Mouse (Mus musculus) ovary, adult 2 months (tissue): ENCODE measurements around the gene Ckap4. TPM values are rescaled to one million over a fixed set of nuclear protein-coding genes. Genes with fewer than 3 reads are reported as not detected.

Experiments used
- polyA plus RNA-seq: library from polyadenylated mRNA; depleted of rRNA; stranded (reverse); fragments of >200 nt; gene quantifications from 2 replicates; pipeline ENCODE4 v1.2.3, GENCODE M21; 2012; rRNA removed

Gene Ckap4
- polyA plus RNA-seq = 116 and 150 TPM in 2 replicates

DNA sequence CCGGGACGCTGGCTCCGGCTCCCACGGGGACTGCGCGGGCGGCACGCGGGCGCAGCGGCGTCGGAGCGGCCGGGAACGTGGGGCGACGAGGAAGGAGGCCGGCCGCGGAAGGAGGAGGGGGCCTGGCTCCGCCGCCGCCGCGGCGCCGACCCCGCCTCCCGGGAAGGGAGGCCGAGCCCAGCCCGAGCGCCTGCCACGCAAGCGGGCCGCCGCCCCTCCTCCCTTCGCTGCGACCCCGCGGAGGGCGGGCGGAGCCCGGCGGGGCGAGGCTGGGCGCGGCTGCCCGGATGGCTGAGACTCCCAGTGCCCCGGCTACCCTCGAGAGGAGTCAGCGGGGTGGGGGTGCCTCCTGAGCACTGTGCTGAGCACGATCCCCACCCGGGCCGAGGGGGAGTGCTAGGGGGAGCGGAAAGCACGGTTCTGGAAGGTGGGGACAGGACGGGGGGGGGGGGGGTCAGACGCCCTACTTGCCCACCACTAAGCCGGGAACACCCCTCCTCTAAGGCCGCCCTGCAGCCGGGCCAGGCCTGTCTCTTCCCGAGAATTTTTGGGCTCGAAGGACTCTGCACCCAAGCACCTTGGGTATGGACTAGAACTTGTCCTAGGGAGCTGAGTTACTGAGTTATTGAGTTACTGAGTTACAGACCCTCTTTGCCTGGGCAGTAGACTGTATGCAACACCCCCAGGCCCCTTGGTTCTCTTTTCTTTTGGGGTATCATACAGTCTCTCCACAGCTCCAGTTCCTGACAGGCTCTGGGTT, at the start of gene Ckap4:
Gene Ckap4 (minus strand): TSS at position 151 of the 760 bp plus-strand sequence.

DNA sequence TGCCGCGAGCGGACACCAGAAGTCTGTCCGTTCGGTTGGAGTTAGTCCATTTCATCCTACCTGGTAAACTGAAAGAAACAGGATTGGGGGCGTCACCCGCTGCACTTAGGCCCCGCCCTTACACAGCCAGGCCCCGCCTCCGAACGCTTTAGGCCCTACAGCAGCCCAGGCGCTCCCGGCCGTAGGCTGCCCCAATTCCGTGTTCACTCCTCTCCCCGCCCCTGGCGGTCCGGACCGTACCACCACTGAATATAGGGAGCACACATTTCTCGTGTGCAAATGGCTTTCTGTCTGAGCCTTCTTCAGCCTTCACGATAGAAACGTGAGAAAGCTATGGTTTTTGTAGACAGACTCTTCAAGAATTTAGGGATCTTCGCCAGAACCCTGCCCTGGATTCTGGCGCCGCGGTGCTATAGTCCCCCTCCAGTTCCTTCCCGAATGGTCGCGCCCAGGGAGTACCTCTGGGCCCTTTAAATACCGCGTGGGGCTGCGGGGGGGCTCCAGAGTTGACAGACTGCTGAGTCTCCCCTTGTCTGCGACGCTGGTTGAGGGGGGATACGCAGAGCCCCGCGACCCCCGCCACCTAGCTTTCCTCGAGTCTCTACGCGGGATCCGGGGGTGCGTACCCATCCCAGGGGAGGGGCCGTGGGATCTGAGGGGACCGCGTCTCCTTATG, 42.7 kb upstream of the Ckap4 start, which contains the start of gene Tcp11l2:
Gene Tcp11l2 (plus strand): TSS at position 232 of the 676 bp plus-strand sequence.

Other genes with a start within 250 kb of the Ckap4 start
- 16.6 and 17.3 TPM in 2 replicates for gene Nuak1, start 93.5 kb downstream of the Ckap4 start, polyA plus RNA-seq
- 117 and 190 TPM in 2 replicates for gene Tcp11l2, start 42.6 kb upstream of the Ckap4 start, polyA plus RNA-seq
- gene Polr3b, start 88.2 kb upstream of the Ckap4 start, polyA plus RNA-seq = 3.3 and 3.7 TPM in 2 replicates
- 0.07 and 0.16 TPM in 2 replicates for gene Rfx4, start 222.0 kb upstream of the Ckap4 start, polyA plus RNA-seq